In the genomic region with DNA sequence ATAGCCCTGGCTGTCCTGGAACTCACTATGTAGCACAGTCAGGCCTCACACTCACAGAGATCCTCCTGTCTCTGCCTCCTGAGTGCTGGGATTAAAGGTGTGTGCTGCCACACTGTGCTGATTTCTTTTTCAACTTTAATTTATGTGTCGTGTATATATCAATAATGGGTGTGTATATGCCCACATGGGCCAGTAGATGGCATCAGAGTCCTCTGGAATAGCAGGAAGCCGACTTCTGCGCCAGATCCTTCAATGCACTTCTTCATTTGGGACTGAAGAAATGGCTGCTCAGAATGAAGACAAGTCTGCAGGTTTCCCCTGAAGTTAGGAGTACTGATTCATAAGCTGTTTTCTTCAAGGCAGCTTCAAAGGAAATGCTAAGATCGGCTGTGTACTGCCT, we compare ENCODE assay signal across 11 mouse cellular contexts. TPM values are rescaled to one million over a fixed set of nuclear protein-coding genes. Genes with fewer than 3 reads are reported as not detected.
DNase-seq lines count a peak whose midpoint lies in the region; ATAC-seq lines count a peak whose summit lies in the region.
"Had no signal": no experiment of that assay in that cellular context is flagged by ENCODE, and none has a peak within 500 bp of the region (broad histone marks: within the 10 kb centered on the region; RNA-seq: fewer than 3 reads in every experiment).

No protein-coding gene starts in this region.

- ATAC-seq in forebrain, embryonic 14.5 days: no peak
- no peak for ATAC-seq in forebrain, embryonic 13.5 days
- ATAC-seq in midbrain, embryonic 14.5 days (ENCODE audit: low FRiP score, low TSS enrichment): no peak
- ATAC-seq in midbrain, embryonic 15.5 days (replicated peaks): no peak
- ATAC-seq in monocyte, adult 5-6 weeks (replicated peaks; ENCODE audit: insufficient number of reproducible peaks, low FRiP score, low TSS enrichment, poor library complexity, severe bottlenecking): peak; percentile 80

- no peaks in the 10 kb centered on the region for H3K27me3 ChIP-seq in forebrain, embryonic 14.5 days (replicated peaks; ENCODE audit: control insufficient read depth, insufficient read depth, low read length)
- no peaks in the 10 kb centered on the region for H3K27me3 ChIP-seq in forebrain, embryonic 13.5 days
- no peaks in the 10 kb centered on the region for H3K27me3 ChIP-seq in midbrain, embryonic 14.5 days (ENCODE audit: control insufficient read depth, insufficient read depth, low read length)
- no peaks in the 10 kb centered on the region for H3K27me3 ChIP-seq in midbrain, embryonic 15.5 days (replicated peaks)

- no peak overlapping the region for H3K27ac ChIP-seq in forebrain, embryonic 14.5 days (ENCODE audit: low read depth, low read length)
- no peak overlapping the region for H3K27ac ChIP-seq in forebrain, embryonic 13.5 days
- no peak overlapping the region for H3K27ac ChIP-seq in midbrain, embryonic 14.5 days (replicated peaks; ENCODE audit: low read depth, low read length)
- no peak overlapping the region for H3K27ac ChIP-seq in midbrain, embryonic 15.5 days

- peak; percentile 61 for DNase-seq in forebrain, embryonic 14.5 days (ENCODE audit: low spot score)
- peak; percentile 45 for DNase-seq in midbrain, embryonic 14.5 days
- peak; percentile 55 for DNase-seq in embryo, embryonic 11 days
- no peak for DNase-seq in MN1 (ENCODE audit: low spot score)
- no peak for DNase-seq in adrenal gland, postnatal 10 days

- no peak overlapping the region for H3K4me3 ChIP-seq in forebrain, embryonic 14.5 days (ENCODE audit: low read depth, low read length)
- no peak overlapping the region for H3K4me3 ChIP-seq in forebrain, embryonic 13.5 days
- H3K4me3 ChIP-seq in midbrain, embryonic 14.5 days (replicated peaks; ENCODE audit: low read depth, low read length): no peak overlapping the region
- H3K4me3 ChIP-seq in midbrain, embryonic 15.5 days: no peak overlapping the region
- H3K4me3 ChIP-seq: erythroblast, embryonic 14.5 days; myocyte had no signal

- no peaks in the 10 kb centered on the region for H3K4me1 ChIP-seq in forebrain, embryonic 14.5 days (ENCODE audit: control insufficient read depth, insufficient read depth, low read length)
- H3K4me1 ChIP-seq in forebrain, embryonic 13.5 days: no peaks in the 10 kb centered on the region
- H3K4me1 ChIP-seq in midbrain, embryonic 14.5 days (ENCODE audit: control insufficient read depth, insufficient read depth, low read length): no peaks in the 10 kb centered on the region
- no peaks in the 10 kb centered on the region for H3K4me1 ChIP-seq in midbrain, embryonic 15.5 days

- no peak overlapping the region for H3K4me2 ChIP-seq in forebrain, embryonic 14.5 days (ENCODE audit: low read length)
- H3K4me2 ChIP-seq in forebrain, embryonic 13.5 days: no peak overlapping the region
- no peak overlapping the region for H3K4me2 ChIP-seq in midbrain, embryonic 14.5 days (ENCODE audit: low read length)
- no peak overlapping the region for H3K4me2 ChIP-seq in midbrain, embryonic 15.5 days

- H3K36me3 ChIP-seq in forebrain, embryonic 14.5 days (ENCODE audit: control insufficient read depth, insufficient read depth, low read length): no peaks in the 10 kb centered on the region
- no peaks in the 10 kb centered on the region for H3K36me3 ChIP-seq in forebrain, embryonic 13.5 days (ENCODE audit: poor library complexity, severe bottlenecking)
- no peaks in the 10 kb centered on the region for H3K36me3 ChIP-seq in midbrain, embryonic 14.5 days (ENCODE audit: control insufficient read depth, insufficient read depth, low read length)
- H3K36me3 ChIP-seq in midbrain, embryonic 15.5 days (replicated peaks): no peaks in the 10 kb centered on the region

- H3K9me3 ChIP-seq in forebrain, embryonic 14.5 days (replicated peaks; ENCODE audit: control insufficient read depth, low read length): 0 out of 2 replicates have a peak, but pooled peaks cover 4% of the 10 kb centered on the region
- H3K9me3 ChIP-seq in forebrain, embryonic 13.5 days (replicated peaks): peaks cover 11% of the 10 kb centered on the region; the same call in 1 of the 2 replicates
- H3K9me3 ChIP-seq in midbrain, embryonic 14.5 days (ENCODE audit: control insufficient read depth, low read length): peaks cover 5% of the 10 kb centered on the region; the same call in 1 of the 2 replicates
- H3K9me3 ChIP-seq in midbrain, embryonic 15.5 days: no peaks in the 10 kb centered on the region; the same call in 1 of the 2 replicates

- no peak overlapping the region for H3K9ac ChIP-seq in forebrain, embryonic 14.5 days (ENCODE audit: low read length)
- no peak overlapping the region for H3K9ac ChIP-seq in forebrain, embryonic 13.5 days
- H3K9ac ChIP-seq in midbrain, embryonic 14.5 days (replicated peaks; ENCODE audit: low read length): no peak overlapping the region
- no peak overlapping the region for H3K9ac ChIP-seq in midbrain, embryonic 15.5 days

- WGBS in forebrain, embryonic 14.5 days: 24% methylated on average over 4 of the region's 4 CpGs
- 33% methylated on average over 4 of the region's 4 CpGs for WGBS in forebrain, embryonic 13.5 days
- 27% methylated on average over 4 of the region's 4 CpGs for WGBS in midbrain, embryonic 14.5 days
- WGBS in midbrain, embryonic 15.5 days: 32% methylated on average over 4 of the region's 4 CpGs

RNA-seq across cellular contexts. Expression of a gene that starts 30.4 kb away (rescaled TPM):
- polyA plus RNA-seq in forebrain, embryonic 14.5 days (2014; fragmentation: Nextera tagmentation; extraction: Ambion mirVana): 0.11 and 0.42 TPM in 2 replicates
- polyA plus RNA-seq in forebrain, embryonic 13.5 days (2015; fragmentation: Nextera tagmentation; extraction: Ambion mirVana): not detected in 2 replicates
- not detected in 2 replicates for polyA plus RNA-seq in midbrain, embryonic 14.5 days (2014; fragmentation: Nextera tagmentation; extraction: Ambion mirVana)
- polyA plus RNA-seq in midbrain, embryonic 15.5 days (2015; fragmentation: Nextera tagmentation; extraction: Ambion mirVana): not detected in 2 replicates
- not detected in 3 replicates for total RNA-seq in monocyte, adult 5-6 weeks (2017)
- under 1 TPM in 1 of 2 experiments, not detected in 1; 0.30 TPM for total RNA-seq in adrenal gland, postnatal 10 days (2021)
- polyA plus RNA-seq: erythroblast, embryonic 14.5 days; myocyte had no signal

RNA-seq across cellular contexts. Expression of a gene that starts 53.4 kb away (rescaled TPM):
- not detected in 2 replicates for polyA plus RNA-seq in forebrain, embryonic 14.5 days (2014; fragmentation: Nextera tagmentation; extraction: Ambion mirVana)
- polyA plus RNA-seq in forebrain, embryonic 13.5 days (2015; fragmentation: Nextera tagmentation; extraction: Ambion mirVana): not detected in 2 replicates
- polyA plus RNA-seq in midbrain, embryonic 14.5 days (2014; fragmentation: Nextera tagmentation; extraction: Ambion mirVana): not detected in 2 replicates
- not detected in 2 replicates for polyA plus RNA-seq in midbrain, embryonic 15.5 days (2015; fragmentation: Nextera tagmentation; extraction: Ambion mirVana)
- not detected in 3 replicates for total RNA-seq in monocyte, adult 5-6 weeks (2017)
- not detected for total RNA-seq in adrenal gland, postnatal 10 days (2021)
- polyA plus RNA-seq: erythroblast, embryonic 14.5 days; myocyte; testis, adult 2 months had no signal

Comparison
In these comparisons a context has a peak if more than half of its experiments do, and no peak if none do; other contexts are left out.
1. DNase-seq: peak in forebrain, embryonic 14.5 days (single experiment), midbrain, embryonic 14.5 days (single experiment) and embryo, embryonic 11 days (single experiment); none in MN1 (single experiment) and adrenal gland, postnatal 10 days (single experiment).